Mouse (Mus musculus): ENCODE data around the gene Gm21904.
"Not testable (repeated sequence)": the region's sequence is repeated elsewhere in the genome, so short reads cannot be mapped to it uniquely, and the experiment has no call there.

Gm21904 gene

DNA sequence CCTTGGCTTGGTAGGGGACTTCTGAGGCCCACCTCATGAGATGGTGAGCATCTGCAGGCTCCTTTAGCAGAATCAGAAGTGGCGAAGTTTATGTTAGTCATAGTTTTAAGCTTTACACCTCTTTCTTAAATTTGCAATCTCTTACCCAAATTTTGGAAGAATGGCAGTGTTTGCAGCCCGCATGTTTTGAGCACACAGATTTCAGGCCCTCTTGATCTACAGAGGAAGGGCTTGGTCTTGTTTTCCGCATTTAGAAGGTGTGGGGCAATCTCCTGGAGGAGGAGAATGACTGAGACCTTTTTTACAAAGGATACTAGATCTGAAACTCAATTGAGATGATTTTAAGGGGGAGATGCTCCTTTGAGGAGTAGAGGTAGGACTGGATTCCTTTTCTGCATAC lies at the start of gene Gm21904:
Gene Gm21904, minus strand, starts transcription at position 101 of the 400 bp plus-strand sequence.
- not testable (repeated sequence) for DNase-seq (ENCODE audit: extremely low read depth, low read depth, low spot score)

DNA sequence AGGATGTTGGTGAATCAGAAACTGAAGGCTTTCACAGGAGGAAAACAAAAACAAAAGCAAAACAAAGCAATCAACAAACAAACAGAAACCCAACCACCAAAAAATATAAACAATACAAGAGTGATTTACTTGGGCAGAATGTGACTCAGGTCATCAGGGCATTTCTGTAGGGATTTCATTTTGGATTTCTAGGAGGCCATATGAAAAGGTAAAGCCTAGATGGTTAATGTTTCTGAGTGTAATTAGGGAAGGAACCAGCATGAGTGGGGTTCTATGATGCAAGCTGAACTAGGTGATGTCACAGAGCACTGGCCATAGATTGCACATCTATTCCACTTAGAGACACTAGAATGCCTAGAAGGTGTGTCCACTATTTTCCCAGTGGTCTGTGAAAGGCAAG lies 28.4 kb upstream of the Gm21904 start, which contains the start of the genes Gm20772 and Gm20831:
Gene Gm20772, plus strand, starts transcription at position 301 of the 400 bp plus-strand sequence.
Gene Gm20831, plus strand, starts transcription at position 301 of the 400 bp plus-strand sequence.
- not testable (repeated sequence) for DNase-seq (ENCODE audit: extremely low read depth, low read depth, low spot score)
